Mouse (Mus musculus): ENCODE data around the gene Ddx18.

GRCm38 (mm10) chr1:121527061-121527460, 40.7 kb downstream of the Ddx18 start:
- no peak for TF ChIP-seq POLR2A (IDR thresholded peaks at IDR 0.05; ENCODE audit: control insufficient read depth, extremely low read depth, insufficient read depth, low read length, poor library complexity)
- no peak for TF ChIP-seq CTCF (IDR thresholded peaks at IDR 0.05; ENCODE audit: borderline replicate concordance, control insufficient read depth, extremely low read depth, insufficient read depth, low read length, poor library complexity)
